Mouse (Mus musculus): ENCODE results near the gene Gatd1.
"Not testable (repeated sequence)": the region's sequence is repeated elsewhere in the genome, so short reads cannot be mapped to it uniquely, and the experiment has no call there.

Gene Gatd1

GRCm38 (mm10) chr7:141413809-141414584, at the start of gene Gatd1:
Gene Gatd1, minus strand, starts transcription at chr7:141414136.
- DNase-seq (ENCODE audit: low spot score in 2 of 2): peak; percentile 96 to 99

GRCm38 (mm10) chr7:141462333-141462821, 48.4 kb upstream of the Gatd1 start:
- DNase-seq (ENCODE audit: low spot score in 2 of 2): no peak

- DNase-seq (ENCODE audit: low spot score in 2 of 2): no peak
Observed at GRCm38 (mm10) chr7:141461521-141462332, 47.8 kb upstream of the Gatd1 start.

GRCm38 (mm10) chr7:141460391-141461113, 46.6 kb upstream of the Gatd1 start, which contains the start of gene Cracr2b:
Gene Cracr2b, plus strand, starts transcription at chr7:141461094.
- DNase-seq (ENCODE audit: low spot score in 2 of 2): no peak

- DNase-seq (ENCODE audit: low spot score in 2 of 2): no peak
Observed at GRCm38 (mm10) chr7:141460001-141460390, 46.1 kb upstream of the Gatd1 start.

- DNase-seq (ENCODE audit: low spot score in 2 of 2): no peak
Observed at GRCm38 (mm10) chr7:141459301-141459711, 45.4 kb upstream of the Gatd1 start.

- DNase-seq (ENCODE audit: low spot score in 2 of 2): no peak
Observed at GRCm38 (mm10) chr7:141458661-141459060, 44.7 kb upstream of the Gatd1 start.

- DNase-seq (ENCODE audit: low spot score in 2 of 2): no peak
Observed at GRCm38 (mm10) chr7:141457986-141458660, 44.2 kb upstream of the Gatd1 start.

- DNase-seq (ENCODE audit: low spot score in 2 of 2): no peak
Observed at GRCm38 (mm10) chr7:141457236-141457635, 43.3 kb upstream of the Gatd1 start.

GRCm38 (mm10) chr7:141456739-141457138, 42.8 kb upstream of the Gatd1 start:
- no peak for DNase-seq (ENCODE audit: low spot score in 2 of 2)

GRCm38 (mm10) chr7:141455610-141456314, 41.8 kb upstream of the Gatd1 start:
- no peak for DNase-seq (ENCODE audit: low spot score in 2 of 2)

- DNase-seq (ENCODE audit: low spot score in 2 of 2): peak; percentile 88 to 90
Observed at GRCm38 (mm10) chr7:141454967-141455551, 41.1 kb upstream of the Gatd1 start, which contains the start of gene Pnpla2. Gene Pnpla2, plus strand, starts transcription at chr7:141455198.

- DNase-seq (ENCODE audit: low spot score in 2 of 2): no peak
Observed at GRCm38 (mm10) chr7:141453636-141454035, 39.7 kb upstream of the Gatd1 start.

GRCm38 (mm10) chr7:141451928-141452327, 38.0 kb upstream of the Gatd1 start:
- no peak for DNase-seq (ENCODE audit: low spot score in 2 of 2)

GRCm38 (mm10) chr7:141447110-141447991, 33.4 kb upstream of the Gatd1 start, which contains the start of gene Rplp2:
Gene Rplp2, plus strand, starts transcription at chr7:141447370.
- peak; percentile 88 to 94 for DNase-seq (ENCODE audit: low spot score in 2 of 2)

- DNase-seq (ENCODE audit: low spot score in 2 of 2): not testable (repeated sequence)
Observed at GRCm38 (mm10) chr7:141446374-141446773, 32.4 kb upstream of the Gatd1 start.

GRCm38 (mm10) chr7:141443828-141444237, 29.9 kb upstream of the Gatd1 start, which contains the start of gene Pidd1:
Gene Pidd1, minus strand, starts transcription at chr7:141444025.
- DNase-seq (ENCODE audit: low spot score in 2 of 2): peak; percentile 21 to 25

GRCm38 (mm10) chr7:141443081-141443821, 29.3 kb upstream of the Gatd1 start:
- peak; percentile 10 to 16 for DNase-seq (ENCODE audit: low spot score in 2 of 2)
